Mouse (Mus musculus) kidney, postnatal 25 days (tissue): ENCODE measurements at regions not wholly inside any gene's neighbourhood (a gene's known extent, or its start where the extent isn't known, plus 50 kb on each side); places are given as distances from the start of the nearest gene placed in this dataset.
"Not testable (repeated sequence)": the region's sequence is repeated elsewhere in the genome, so short reads cannot be mapped to it uniquely, and the experiment has no call there.

Experiments
- DNase-seq, 2 experiments: peaks; one replicate each; pipeline ENCODE4 v3.0.0; 2021; ENCODE audit warnings: mixed read lengths in 2 of 2

GRCm38 (mm10) chr16:93335322-93336111 is 268.3 kb downstream of the Setd4 start:
- DNase-seq: no peak

GRCm38 (mm10) chr16:93333654-93334053 is 270.2 kb downstream of the Setd4 start:
- no peak for DNase-seq

GRCm38 (mm10) chr16:93328680-93329395 is 275.0 kb downstream of the Setd4 start:
- no peak for DNase-seq

GRCm38 (mm10) chr16:93324911-93325310 is 279.0 kb downstream of the Setd4 start:
- no peak for DNase-seq

GRCm38 (mm10) chr16:93323172-93323571 is 280.7 kb downstream of the Setd4 start:
- DNase-seq: no peak

GRCm38 (mm10) chr16:93319581-93319980 is 284.3 kb downstream of the Setd4 start:
- DNase-seq: no peak

- no peak for DNase-seq
These were observed 292.2 kb downstream of the Setd4 start for GRCm38 (mm10) chr16:93311644-93312043.

GRCm38 (mm10) chr16:93308666-93309360 is 295.1 kb downstream of the Setd4 start:
- DNase-seq: no peak

- DNase-seq: no peak
These were observed 296.9 kb downstream of the Setd4 start for GRCm38 (mm10) chr16:93306951-93307350.

- DNase-seq: not testable (repeated sequence)
These were observed 297.7 kb downstream of the Setd4 start for GRCm38 (mm10) chr16:93306140-93306539.

- DNase-seq: no peak
These were observed 309.4 kb downstream of the Setd4 start for GRCm38 (mm10) chr16:93294430-93294829.

GRCm38 (mm10) chr16:93292965-93293653 is 310.8 kb downstream of the Setd4 start:
- peak; percentile 71 to 74 for DNase-seq

- DNase-seq: no peak
These were observed 311.6 kb downstream of the Setd4 start for GRCm38 (mm10) chr16:93292181-93292834.

GRCm38 (mm10) chr16:93288036-93288435 is 315.8 kb downstream of the Setd4 start:
- DNase-seq: no peak

- DNase-seq: no peak
These were observed 316.3 kb downstream of the Setd4 start for GRCm38 (mm10) chr16:93287520-93287919.

GRCm38 (mm10) chr16:93286816-93287215 is 317.0 kb downstream of the Setd4 start:
- DNase-seq: no peak

- no peak for DNase-seq
These were observed 318.7 kb downstream of the Setd4 start for GRCm38 (mm10) chr16:93285191-93285590.

- no peak for DNase-seq
These were observed 322.1 kb downstream of the Setd4 start for GRCm38 (mm10) chr16:93281715-93282114.

GRCm38 (mm10) chr16:93272636-93273035 is 331.2 kb downstream of the Setd4 start:
- no peak for DNase-seq

- DNase-seq: no peak
These were observed 331.7 kb downstream of the Setd4 start for GRCm38 (mm10) chr16:93272146-93272545.

- DNase-seq: no peak
These were observed 339.7 kb downstream of the Setd4 start for GRCm38 (mm10) chr16:93264061-93264585.
